Mouse (Mus musculus) olfactory bulb, adult 2 months (tissue): ENCODE results near the gene Gm6034.

ENCODE experiments used
- CTCF ChIP-seq: fragments of 200-500 bp; IDR thresholded peaks from 2 replicates; pipeline ENCODE4 v1.5.1; 2012; ENCODE audit warnings: low read depth, mild to moderate bottlenecking, low read length, moderate library complexity; ENCODE audit not compliant: insufficient read depth
- POLR2A ChIP-seq: fragments of 200-500 bp; IDR thresholded peaks from 2 replicates; pipeline ENCODE4 v1.6.1; 2012; ENCODE audit warnings: mild to moderate bottlenecking, low read depth, low read length, moderate library complexity; ENCODE audit not compliant: insufficient read depth

DNA sequence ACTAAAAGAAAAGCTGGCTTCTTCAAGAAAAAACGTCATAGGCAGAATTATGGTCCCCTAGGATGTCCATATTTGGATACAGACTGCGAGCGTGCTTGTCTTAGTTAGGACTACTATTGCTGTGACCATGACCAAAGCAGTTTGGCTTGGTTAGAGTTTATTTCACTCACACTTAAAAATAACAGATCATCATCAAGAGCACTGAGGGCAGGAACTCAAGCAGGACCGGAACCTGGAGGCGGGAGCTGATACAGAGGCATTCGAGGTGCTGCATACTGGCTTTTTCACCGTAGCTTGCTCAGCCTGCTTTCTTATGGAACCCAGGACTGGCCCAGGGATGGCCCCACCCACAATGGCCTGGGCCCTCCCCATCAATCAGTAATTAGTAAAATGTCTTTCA is 39.4 kb upstream of the Gm6034 start:
- no peak for TF ChIP-seq CTCF
- TF ChIP-seq POLR2A = no peak
